Mouse (Mus musculus): ENCODE measurements around the gene Tm9sf3. TPM values are rescaled to one million over a fixed set of nuclear protein-coding genes. Genes with fewer than 3 reads are reported as not detected.

The Tm9sf3 gene
- polyA plus RNA-seq, 1 experiment from 2014 or later = 147 TPM

Other genes starting within 250 kb of the Tm9sf3 start
- gene Dntt, start 234.7 kb downstream of the Tm9sf3 start, polyA plus RNA-seq (2015; fragmentation: Nextera tagmentation; extraction: Ambion mirVana) = 0.09 TPM in 1 of 2 replicates, not detected in the other
- not detected in 2 replicates for gene Opalin, start 186.9 kb downstream of the Tm9sf3 start, polyA plus RNA-seq (2015; fragmentation: Nextera tagmentation; extraction: Ambion mirVana)
- 0.46 and 0.52 TPM in 2 replicates for gene Tll2, start 57.2 kb downstream of the Tm9sf3 start, polyA plus RNA-seq (2015; fragmentation: Nextera tagmentation; extraction: Ambion mirVana)
- gene Pik3ap1, start 121.1 kb upstream of the Tm9sf3 start, polyA plus RNA-seq (2015; fragmentation: Nextera tagmentation; extraction: Ambion mirVana) = 3.0 and 3.5 TPM in 2 replicates
- 8.2 and 8.7 TPM in 2 replicates for gene Lcor, start 218.6 kb upstream of the Tm9sf3 start, polyA plus RNA-seq (2015; fragmentation: Nextera tagmentation; extraction: Ambion mirVana)